Mouse (Mus musculus) R1 (cell line): ENCODE results near the gene Slc35e4.

ENCODE experiments used
- DNase-seq: peaks from one replicate; pipeline ENCODE4 v3.0.0-alpha.2; 2018; ENCODE audit warnings: low read depth, low spot score

Slc35e4 gene

DNA sequence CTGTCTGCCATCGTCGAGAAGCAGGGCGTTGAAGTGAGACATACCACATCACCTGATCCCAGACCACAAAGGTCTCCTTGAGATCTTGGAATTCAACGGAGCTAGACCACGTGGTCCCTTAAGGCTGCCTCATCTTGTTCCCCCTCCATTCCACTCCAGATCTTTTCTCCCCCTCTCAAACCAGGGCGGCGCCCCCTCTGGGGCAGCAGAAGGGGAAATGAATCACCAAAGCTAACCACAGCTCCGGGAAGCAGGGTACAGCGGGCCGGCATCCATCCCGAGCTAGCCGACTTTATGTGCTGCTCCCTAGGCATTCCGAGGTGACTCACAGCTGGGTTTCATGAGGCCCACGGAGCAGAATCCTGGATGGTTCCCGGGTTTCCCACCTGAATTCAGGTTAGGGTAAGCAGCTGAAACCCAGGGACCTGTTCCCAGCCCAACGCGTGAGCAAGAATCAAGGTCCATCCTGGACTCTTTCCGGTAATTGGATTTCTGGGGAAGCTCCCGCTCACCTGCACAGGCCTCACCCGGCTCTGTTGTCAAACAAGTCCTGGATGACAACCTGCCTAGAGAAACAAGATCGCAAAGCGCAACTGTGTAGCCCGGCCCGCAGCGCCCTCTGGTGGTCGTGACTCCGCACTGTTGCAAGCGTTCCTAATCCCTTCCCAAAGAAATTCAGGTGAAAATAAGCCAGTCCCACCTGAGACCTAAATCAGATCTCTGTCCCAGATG, at the start of gene Slc35e4:
Gene Slc35e4, minus strand, starts transcription at position 556 of the 732 bp plus-strand sequence.
- peak; percentile 86 for DNase-seq

DNA sequence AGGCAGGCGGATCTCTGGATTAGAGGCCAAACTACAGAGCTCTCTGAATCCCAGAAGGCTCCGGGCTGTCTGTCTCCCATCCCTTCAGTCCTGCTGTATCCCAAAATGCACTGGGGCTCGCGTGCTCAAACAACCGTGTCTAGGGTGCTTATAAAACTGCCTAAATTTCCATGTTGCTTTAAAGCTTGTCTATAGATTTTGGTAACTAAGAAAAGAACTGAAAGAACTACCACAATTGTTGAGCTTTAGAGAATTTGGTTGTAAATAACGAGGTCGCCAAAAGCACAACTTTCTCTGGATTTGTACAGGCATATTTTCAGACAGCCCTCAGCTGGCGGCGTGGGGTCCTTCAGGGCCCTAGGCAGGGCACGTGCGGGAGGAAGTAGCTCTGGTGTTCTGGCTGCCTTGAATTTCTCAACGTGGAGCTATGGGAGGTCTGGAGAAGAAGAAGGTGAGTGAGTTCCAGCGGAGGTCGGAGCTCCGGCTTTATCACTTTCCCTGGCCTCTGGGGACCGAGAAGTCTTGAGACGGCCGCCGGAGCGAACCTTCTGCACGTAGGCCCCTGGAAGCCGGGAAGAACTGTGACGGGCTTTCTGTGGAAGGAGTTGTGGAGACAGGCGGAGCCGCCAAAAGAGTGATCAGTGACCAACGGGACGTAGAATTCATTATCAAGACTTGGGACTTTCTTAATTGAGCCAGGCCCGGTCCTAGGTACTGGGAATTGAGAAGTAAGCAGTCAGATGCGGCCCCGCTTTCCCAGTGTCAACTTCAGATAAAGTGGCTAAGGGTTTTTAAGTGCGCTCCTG, 49.3 kb upstream of the Slc35e4 start, which contains the start of gene Pes1:
Gene Pes1, plus strand, starts transcription at position 366 of the 806 bp plus-strand sequence.
- peak; percentile 97 for DNase-seq

DNA sequence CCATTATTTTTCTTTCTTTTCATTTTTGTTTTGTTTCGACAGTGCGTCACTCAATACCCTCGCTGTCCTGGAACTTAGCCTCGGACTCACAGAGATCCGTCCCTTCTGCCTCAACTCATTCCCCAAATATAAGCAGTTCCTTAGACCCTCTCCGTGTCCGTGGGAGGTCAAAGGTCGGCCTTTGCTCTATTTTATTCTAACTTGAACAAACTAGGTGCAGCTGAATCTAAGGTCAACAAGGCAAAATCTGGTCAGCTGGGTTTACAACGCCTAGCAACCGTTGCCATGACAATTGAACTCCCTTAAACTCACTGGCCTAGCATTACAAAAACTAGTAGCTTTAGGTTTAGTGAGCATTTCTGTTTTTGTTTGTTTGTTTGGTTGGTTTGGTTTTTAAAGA, 48.7 kb upstream of the Slc35e4 start:
- DNase-seq: peak; percentile 95

DNA sequence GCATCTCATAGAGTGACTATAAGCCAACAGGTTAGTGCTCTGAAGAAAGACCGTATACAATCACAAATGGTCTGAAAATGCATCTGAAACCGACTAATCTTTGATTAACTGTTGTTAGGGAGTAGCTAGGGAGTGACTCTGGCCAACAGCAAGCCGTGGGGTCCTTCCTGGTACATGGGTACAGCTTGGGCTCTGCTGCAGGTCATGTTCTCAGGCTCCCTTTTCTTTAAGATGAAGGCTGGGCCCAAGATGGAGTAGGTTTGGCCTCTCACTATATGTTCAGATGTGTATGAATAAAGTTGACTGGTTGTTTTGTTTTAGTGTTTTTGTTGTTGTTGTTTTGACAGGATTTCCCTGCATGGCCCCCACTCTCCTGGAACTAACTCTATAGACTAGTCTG, 47.3 kb upstream of the Slc35e4 start:
- DNase-seq: no peak

DNA sequence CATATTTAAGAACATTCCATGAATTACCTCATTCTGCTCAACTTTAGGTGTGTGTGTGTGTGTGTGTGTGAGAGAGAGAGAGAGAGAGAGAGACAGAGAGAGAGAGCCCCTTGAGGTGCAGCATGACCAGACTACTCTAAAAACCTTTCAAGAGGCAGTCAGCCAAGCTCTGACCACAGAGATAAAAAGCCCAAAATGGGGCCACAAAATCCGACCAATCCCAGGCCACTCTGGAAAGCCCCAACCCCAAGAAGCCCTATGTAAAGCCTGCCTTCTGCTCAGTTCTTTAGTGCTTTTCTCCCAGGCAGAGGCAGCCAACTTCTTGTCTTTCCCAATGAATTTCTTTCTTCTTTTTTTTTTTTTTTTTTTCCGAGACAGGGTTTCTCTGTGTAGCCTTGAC, 46.4 kb upstream of the Slc35e4 start:
- no peak for DNase-seq

DNA sequence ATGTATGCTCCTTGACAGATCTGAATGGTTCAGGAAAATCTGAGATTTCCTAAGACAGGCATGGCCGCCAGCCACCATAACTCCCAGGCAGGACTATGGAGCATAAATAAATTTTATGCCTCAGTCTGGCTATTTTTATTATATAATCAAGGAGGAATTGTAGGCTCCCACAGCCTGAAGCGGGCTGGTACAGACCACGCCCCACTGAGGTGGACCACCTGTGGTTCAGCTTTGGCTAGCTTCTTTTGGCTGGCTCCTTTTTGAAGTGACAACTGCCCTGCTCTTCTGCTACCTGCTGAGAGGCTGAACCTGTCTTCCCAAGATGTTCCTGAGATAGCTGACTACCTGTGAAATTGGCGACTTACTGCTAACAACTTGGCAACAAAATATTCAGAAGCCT, 40.9 kb upstream of the Slc35e4 start:
- DNase-seq: peak; percentile 75

DNA sequence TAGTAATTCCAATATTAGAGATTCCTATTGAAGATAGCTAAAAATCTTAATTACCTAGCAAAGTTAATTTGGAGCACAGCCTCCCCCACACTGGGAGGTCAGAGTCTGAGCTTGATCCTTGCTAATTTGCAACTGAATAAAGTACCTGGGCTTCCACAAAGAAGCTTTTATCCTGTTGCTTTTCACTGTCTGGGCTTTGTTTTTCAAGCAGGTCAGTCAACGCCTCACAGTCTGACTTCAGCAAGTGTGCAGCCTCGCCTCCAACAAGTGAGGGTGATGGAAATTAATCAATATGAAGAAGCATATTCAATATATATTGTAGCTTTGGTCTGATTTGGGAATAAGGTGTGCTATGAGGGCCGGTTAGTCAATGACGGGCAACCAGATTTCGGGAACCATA, 40.4 kb upstream of the Slc35e4 start:
- DNase-seq: peak; percentile 85

DNA sequence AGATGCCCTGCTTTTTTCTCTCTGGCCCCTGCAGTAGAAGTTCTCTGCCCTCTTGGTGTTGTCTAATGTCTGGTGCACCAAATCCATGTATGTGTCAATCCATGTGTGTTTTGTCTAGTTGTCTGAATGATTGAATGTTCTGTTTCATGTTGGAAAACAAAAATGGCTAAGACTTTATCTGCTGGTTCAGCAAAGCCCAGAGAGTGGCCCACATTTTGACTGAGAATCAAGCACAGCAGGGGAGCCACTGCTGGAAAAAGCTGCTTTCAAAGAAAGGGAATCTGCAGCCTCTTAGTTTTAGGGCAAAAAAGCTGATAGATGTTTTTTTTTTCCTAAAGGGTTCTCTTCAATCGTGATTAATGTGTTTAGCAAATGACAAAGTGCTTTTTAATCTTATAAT, 31.9 kb upstream of the Slc35e4 start:
- DNase-seq: peak; percentile 55

DNA sequence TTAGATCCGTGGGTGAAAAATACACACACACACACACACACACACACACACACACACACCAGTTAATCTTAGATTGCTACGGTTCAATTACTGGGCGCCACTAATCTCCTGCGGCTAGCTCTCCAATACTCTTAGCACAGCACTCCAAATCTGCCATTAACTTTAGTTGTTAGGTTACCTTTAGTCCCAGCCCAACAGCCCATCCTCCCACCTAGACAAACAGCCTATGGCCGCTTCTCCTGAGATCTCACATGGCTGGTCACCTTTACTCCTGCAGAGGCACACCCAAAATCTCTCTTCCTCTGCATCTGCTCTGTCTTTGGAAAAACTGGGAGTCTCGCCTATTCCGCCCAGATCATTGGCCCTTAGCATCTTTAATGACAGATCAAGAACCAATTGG, 26.9 kb upstream of the Slc35e4 start:
- no peak for DNase-seq

DNA sequence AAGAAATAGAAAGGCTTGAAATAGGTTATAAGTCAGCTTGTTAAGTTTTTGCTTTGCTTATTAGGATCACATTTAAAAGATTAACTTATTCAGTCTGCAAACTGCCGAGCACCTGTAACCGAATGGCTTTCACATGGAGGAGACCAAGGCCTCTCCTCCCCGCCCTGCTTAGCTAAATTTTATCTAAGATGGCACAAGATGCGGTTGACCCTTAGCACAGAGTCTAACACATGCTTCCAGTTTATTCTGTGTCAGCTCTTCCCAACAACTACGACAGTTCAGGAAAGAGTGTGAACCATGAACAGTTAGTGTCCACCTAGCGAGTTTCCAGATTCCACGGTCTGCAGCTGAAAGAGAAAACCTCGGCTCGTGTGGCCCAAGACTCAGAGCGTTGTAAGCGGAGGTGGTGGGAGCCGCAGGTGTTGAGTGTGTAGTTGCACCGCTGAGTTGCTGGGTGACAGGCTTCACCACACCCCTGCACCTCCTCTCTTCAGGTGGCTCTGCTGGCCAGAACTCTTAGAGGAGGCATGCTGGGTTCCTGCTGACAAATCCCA, 22.9 kb upstream of the Slc35e4 start:
- no peak for DNase-seq

DNA sequence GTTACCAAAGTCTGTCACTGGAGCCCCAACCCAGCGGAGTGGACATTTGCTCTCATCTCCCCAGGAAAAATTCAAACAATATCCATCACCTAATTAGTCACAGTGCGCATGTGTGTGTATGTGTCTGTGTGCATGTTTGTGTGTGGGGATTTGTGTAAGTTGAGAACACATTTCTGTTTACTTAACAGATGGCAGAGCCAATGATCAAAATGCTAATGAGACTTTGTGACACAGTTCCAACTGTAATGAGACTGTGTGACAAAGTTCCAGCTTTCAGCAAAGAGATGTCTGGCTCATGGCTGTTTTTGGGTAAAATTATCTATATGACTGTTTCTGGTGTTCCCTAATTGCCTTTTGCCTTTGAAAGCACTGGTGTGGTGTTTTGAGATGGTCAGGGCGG, 21.9 kb upstream of the Slc35e4 start:
- DNase-seq: no peak

DNA sequence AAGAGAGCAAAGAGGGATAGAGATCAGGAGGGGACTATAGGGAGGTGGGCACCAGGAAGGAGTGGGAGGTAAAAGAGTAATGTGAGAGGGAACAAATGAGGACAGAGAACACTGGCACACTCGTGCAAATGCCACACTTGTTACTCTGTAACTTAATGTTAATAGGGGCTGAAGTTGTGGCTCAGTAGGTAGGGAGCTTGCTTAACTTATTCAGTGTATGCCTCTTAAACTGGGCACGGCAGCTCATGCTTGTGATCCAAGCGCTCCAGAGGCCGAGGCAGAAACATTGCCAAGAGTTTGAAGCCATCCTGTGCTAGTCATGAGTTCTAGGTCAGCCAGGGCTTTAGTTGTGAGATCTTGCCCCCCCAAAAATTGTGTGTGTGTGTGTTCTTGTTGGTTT, 20.7 kb upstream of the Slc35e4 start:
- no peak for DNase-seq

DNA sequence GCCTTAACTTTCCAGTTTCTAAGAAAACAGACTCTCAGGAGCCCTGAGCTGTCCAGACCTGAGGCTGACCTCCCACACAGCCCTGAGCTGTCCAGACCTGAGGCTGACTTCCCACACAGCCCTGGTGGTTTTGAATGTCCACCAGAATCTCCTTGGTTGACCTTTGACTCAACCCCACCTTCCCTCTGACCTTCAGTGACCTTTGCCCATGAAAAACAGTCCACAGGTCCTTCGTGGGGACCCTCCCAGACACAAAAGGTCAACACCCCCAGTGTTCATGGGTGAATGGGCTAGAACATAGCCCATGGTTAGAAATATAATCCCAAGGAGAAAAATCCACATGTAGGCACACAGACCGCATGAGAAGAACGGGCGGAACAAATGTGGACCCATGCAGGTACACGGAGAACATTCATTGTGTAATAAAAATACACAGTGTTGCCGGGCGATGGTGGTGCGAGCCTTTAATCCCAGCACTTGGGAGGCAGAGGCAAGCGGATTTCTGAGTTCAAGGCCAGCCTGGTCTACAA, 19.4 kb upstream of the Slc35e4 start:
- no peak for DNase-seq

DNA sequence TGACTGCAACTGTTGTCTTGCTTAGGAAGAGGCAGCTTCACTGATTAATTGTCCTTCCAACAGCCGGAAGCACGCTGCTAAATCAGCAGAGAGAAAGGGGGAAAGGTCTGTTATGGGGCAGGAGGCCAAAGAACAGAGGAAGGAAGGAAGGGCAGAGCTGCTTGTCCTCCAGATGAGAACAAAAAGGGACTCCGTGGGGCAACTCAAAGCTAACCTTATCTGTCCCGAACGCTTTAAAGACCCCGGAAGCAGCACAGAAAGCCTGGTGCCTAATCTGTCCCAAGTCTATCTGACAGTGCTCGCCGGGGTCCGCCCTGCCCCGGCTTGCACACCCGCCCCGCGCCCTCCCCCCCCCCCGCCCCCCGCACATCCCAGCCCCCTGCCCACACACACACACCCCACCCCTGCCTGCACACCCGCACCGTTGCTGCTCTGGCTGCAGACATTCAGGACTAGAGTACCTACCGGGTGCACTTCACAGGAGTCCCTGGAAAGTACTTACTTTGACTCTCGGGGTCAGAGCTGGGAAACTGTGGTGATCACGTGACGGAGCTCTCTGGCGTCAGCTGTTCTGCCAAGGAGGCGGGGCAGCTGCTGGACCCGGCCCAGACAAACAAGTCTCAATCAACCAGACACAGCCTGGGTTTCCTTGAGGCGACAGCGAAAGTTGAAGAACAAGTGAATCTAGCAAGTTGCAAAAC, 17.2 kb upstream of the Slc35e4 start, which contains the start of gene Tcn2:
Gene Tcn2, minus strand, starts transcription at position 649 of the 701 bp plus-strand sequence.
- DNase-seq: peak; percentile 90

DNA sequence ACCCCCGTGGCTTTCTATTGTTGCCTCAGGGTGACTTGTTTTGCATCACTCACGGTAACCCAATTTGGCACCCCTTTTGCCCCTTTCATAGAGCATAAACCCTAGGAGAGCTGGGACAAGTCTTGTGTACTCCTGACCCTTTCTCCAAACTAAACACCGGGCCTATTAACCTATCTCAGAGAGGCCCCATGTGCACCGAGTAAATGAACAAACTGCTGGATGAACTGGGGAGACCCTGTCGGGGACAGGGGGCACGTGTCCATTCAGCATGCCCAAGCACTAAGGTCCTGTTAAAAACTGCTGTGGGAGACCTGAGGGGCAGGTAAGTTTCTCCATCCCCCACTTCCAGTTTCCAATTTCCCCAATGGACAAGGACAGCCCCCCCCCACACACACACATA, 16.5 kb upstream of the Slc35e4 start:
- DNase-seq: peak; percentile 12

DNA sequence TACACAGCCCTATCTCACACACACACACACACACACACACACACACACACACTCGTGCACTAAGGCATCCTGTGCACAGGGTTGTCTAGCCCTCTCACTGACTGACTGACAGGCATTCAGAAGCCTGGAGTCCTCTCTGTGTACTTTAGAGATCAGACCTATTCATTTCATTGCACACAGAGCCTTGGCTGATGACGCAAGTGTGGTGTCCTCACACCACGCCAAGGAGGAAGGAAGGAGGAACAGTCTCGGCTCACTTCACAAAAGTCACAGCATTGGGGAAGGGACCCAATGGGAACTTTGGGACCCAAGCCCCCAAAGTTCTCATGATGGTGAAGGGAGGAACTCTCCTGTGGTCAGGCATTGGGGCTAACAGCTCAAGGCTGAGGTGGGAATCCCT, 15.6 kb upstream of the Slc35e4 start:
- no peak for DNase-seq

DNA sequence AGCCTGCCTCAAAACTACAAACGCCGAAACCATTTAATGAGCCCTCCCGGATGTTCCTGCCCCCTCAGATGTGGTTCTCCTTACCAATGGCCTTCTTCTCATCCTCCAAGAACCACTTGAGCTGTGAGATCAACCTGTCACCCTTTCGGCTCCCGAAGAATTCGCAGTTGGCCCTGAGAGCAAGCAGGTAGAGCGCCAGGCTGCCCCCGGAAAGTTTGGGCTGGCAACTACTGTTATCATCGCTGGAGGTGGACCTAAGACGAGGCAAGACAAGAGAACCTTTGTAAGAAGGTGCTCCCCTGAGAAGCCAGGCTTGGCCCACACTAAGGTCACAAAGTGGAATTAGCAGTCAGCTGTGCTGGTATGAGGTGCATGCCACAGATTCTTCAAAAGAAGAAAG, 11.5 kb upstream of the Slc35e4 start:
- DNase-seq: no peak

DNA sequence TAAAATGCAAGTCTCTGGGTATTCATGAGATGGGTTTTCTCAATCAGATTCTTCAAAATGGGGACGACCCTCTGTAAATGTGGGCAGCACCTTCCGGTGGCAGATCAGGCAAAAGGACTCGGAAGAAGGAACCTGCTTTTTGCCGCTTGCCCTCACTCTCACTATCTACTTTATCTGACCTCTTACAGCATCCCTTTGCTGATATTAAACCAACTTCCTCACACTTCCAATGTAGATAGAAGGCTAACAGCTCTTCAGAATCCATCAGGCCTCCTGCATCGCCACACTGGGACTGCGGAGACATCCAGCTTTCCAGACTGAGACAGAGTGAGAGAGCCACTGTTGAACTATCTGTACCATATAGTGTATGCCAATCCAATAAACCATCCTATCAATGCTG, 8.3 kb upstream of the Slc35e4 start:
- DNase-seq: no peak

DNA sequence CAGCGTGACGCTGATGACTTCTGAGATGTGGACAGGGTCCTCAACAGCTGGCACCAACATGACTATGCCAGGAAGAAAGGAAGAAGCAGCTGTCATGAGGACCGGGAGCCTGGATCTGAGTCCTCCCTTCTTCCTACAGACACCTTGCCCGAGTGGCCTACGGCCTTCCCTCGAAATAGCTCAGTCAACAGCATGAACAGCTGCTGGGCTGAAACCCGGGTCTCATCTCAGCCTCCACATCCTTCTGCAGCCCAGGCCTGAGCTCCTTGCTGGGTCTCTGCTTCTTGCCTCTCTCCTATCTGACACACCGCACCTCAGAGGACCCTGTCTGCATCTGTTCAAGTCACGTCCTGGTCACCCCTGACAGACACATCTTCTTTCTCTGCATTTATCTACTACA, 7.7 kb upstream of the Slc35e4 start:
- no peak for DNase-seq

DNA sequence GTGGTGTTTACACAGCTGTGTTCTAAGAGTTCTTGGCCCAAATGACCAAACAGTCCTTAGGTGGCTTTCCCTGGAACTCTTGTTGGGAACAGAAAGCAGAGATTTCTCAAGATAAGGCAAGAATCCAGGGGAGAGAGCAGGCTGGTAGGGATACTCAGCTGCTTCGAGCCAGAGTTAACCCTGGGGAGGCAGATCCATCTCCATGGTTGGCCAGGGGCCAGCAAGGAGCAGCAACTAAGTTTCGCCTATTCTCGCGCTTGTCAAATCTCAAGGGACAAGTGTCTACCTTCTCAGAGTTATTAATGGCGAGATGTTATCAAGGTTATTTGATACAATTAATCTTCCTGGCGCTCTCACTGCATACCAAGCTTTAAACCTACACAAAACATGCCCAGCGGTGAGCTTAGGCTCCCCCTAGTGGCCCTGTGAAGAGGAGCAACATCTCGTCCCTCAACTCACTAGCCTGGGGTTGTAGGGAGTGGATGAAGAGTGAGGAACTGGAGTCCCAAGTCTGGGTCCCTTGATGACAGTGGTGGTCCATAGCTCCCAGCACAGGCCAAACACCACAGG, 6.9 kb upstream of the Slc35e4 start:
- peak; percentile 76 for DNase-seq

DNA sequence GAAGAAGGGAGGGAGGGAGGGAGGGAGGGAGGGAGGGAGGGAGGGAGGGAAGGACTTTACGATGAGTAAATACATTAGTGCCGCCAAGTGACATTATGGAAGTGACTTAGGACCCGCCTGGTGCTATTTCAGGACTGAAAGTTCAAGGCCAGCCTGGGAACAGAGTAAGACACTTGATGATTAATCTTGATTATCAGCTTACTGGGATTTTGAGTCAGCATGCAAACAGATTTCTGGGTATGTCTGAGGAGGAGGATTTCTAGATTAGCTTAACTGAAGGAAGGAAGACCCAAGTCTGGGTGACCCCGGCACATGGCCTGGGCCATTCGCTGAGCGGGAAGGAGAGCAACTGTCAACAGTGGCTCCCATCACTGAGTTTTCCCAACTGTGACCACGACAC, 6.0 kb upstream of the Slc35e4 start:
- DNase-seq: no peak
